Mouse (Mus musculus) cerebral cortex, adult 2 months (tissue): ENCODE data around the gene Gm5849.

Experiments
- WGBS: fragments of 180-500 bp; shearing (Covaris S2); methylation state at CpG from one replicate; pipeline ENCODE4 v1.1.7; 2018; 5-methylcytosine and 5-hydroxymethylcytosine counted together

The Gm5849 gene

DNA sequence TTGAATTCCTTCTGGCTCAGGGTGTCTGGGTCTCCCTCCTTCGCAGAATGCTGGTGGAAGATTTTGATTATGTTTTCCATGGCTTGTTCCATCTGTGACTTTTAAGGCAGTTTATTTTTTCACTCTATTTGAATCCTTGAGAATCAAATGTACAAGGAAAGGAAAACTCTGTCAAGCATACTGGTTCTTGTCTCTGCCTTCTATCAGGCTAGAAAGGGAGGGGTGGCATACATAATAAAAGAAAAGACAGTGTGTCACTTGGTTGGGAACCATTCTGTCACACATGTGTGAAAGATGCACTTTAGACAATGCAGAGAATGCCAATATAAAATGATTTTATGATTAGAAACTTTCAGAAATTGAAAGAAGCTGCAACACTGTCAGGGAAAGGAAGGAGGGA is at the start of gene Gm5849:
Gene Gm5849, minus strand, starts transcription at position 101 of the 400 bp plus-strand sequence.
- 79% methylated on average over 1 of the region's 1 CpGs for WGBS

DNA sequence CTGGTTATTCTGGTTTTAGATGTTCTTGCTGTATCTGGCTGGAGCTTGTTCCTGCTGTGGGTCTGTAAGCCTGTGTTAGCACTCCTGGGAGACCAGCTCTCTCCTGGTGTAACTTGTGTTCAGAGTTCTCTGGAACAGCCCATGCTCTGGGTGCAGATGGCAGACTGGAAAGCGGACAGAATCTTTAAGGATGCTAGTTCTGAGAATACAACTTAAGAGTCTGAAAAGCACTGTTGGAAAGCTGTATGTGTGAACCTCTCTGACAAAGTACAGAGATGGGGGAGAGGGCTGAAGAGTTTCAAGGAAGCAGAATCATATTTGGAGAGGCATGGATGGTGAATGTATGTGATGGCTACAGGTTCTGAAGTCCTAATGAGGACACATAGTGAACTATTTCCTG is 28.0 kb downstream of the Gm5849 start:
- WGBS, result 71% methylated on average over 1 of the region's 1 CpGs

DNA sequence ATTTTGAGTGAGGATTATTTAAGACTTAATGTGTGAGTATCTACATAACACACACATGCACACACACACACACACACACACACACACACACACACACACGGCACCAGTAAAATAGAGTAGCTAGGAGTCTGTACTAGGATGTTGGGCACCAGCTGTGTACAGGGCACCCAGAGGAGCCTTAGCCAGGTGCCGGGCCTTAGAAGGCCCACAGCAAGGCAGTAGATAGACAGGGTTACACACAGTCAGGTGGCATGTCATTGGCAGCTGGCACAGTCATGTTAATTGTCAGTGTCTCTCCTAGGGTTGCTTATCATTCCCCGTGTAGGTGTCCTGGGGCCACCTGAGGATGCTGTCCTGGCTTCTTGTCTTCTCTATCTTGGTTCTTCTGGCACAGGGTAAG is 51.1 kb downstream of the Gm5849 start, which contains the start of gene Pglyrp4:
Gene Pglyrp4, plus strand, starts transcription at position 301 of the 400 bp plus-strand sequence.
- 87% methylated on average over 3 of the region's 3 CpGs for WGBS
